Mouse (Mus musculus) gastrocnemius, adult 2 months (tissue): ENCODE data around the gene Ptprg. TPM values are rescaled to one million over a fixed set of nuclear protein-coding genes. Genes with fewer than 3 reads are reported as not detected.

Experiments
- DNase-seq: peaks from one replicate; pipeline ENCODE4 v3.0.0; 2022
- H3K27ac ChIP-seq: fragments of 200-600 bp; 2 replicates; pipeline ENCODE4 v1.8.1; 2022; ENCODE audit warnings: mild to moderate bottlenecking
- H3K4me3 ChIP-seq: fragments of 200-600 bp; 2 replicates; pipeline ENCODE4 v1.8.1; 2022; ENCODE audit warnings: mild to moderate bottlenecking, moderate library complexity
- CTCF ChIP-seq: fragments of 200-600 bp; IDR thresholded peaks from 2 replicates; pipeline ENCODE4 v1.8.1; 2022; ENCODE audit warnings: antibody characterized with exemption, mild to moderate bottlenecking, moderate library complexity
- intact Hi-C: fragments of 180-260 bp; cut with DNase I; formaldehyde crosslinking; loops from one replicate; pipeline ENCODE4 v1.15.1; 2025
- total RNA-seq, 2 experiments: library from RNA; stranded (reverse); gene quantifications; 2 replicates each; pipeline ENCODE4 v1.2.3; 2021

Ptprg gene
- total RNA-seq, 2 experiments from 2014 or later: 26.3 to 32.5 TPM

DNA sequence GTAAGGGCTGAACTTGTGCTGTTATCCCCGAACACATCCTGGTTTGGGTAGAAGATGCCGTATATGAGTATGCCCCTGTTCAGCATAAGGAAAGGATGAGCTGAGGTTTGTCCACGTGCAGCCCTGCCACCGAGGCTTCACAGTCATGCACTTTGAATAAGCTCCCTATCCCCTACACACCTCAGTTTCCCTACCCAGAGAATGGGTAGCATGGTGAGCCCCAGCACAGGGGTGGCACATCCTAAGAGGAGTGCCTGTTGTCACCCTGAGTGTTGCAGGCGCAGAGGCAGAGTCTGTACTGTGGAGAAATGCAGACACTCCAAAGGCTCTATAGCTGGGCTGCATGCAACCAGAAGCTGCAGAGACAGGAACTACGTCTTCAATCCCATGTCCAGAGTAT lies 599.4 kb downstream of the Ptprg start:
- TF ChIP-seq CTCF: no peak
- Histone ChIP-seq H3K4me3 (no peak overlapping the region), H3K27ac (no peak overlapping the region)
- DNase-seq: no peak
- intact Hi-C loops: loop anchor here (10.0 kb wide), 1 partner anchor 132 kb away; the partner anchor contains the start of genes 3830406C13Rik and Gm49355

DNA sequence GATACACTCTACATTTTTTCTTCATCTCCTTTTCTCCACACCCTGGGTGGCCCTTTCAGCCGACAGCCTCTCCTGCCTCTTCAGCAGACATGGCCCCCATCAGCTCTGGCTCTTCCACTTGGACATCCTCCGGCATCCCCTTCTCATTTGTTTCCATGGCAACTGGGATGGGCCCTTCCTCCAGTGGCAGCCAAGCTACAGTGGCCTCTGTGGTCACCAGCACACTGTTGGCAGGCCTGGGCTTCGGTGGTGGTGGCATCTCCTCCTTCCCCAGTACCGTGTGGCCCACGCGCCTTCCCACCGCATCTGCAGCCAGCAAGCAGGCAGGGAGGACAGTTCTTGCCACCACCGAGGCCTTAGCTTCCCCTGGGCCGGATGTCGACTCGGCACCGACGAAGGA lies 600.3 kb downstream of the Ptprg start:
- no peak for TF ChIP-seq CTCF
- intact Hi-C loops: loop anchor here (10.0 kb wide), 1 partner anchor 131 kb away; the partner anchor contains the start of genes 3830406C13Rik and Gm49355
- no peak overlapping the region for H3K4me3 ChIP-seq

DNA sequence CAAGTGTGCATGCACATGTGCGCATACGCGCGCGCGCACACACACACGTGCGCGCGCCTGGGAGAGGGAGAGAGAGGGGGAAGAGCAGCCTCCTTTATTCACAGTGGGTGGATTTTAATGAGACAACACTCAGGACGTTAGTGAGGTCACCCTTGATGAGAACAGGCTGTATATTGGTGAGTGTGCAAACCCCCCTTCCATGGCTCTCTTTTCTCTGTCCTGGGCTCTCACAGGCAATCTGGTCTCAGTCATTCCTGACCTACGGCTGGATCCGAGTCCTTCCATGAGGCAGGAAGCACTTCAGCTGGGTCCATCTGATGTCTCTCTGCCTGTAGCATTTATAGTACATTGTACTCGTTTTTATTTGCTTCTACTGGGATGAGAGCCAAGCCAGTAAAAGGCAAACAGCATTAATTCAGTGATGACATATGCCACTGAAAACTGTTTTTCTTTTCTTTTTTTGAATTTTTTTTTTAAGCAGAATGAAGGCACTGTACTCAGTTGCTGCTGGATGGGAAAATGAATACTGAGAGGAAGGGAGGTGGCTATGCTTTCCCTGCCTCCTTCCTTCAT lies 608.5 kb downstream of the Ptprg start:
- H3K4me3 ChIP-seq: no peak overlapping the region
- TF ChIP-seq CTCF: no peak
- H3K27ac ChIP-seq: no peak overlapping the region
- intact Hi-C loops: no loop called here
- no peak for DNase-seq

More for the DNA sequence above, 600.3 kb downstream of the Ptprg start:
- no peak for DNase-seq
- H3K27ac ChIP-seq: no peak overlapping the region

DNA sequence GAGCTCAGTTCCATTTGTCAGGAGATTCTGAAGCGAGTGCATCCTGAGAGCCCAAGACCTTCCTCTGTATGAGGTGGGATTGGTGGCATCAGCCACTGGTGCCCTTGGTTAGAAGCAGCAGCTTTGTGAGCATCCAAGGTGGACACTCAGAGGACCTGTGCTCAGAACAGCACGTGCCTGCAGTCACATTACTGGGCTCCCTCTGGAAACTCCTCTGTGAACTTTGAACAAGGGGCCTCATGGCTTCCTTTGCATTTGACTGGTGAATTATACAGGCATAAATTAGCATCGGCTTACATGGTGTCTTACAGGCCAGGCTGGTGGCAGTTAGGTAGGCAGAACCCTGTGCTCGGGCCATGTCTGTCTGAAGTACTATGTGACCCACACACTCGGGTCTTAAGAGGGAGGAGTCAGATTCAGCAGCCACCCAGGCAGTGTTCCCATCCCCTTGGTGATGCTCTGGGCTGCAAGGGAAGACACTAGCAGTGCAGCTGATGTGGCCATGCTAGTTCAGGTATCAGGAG lies 609.1 kb downstream of the Ptprg start:
- no peak overlapping the region for H3K4me3 ChIP-seq
- intact Hi-C loops: no loop called here
- no peak for DNase-seq
- H3K27ac ChIP-seq: no peak overlapping the region
- TF ChIP-seq CTCF: no peak

DNA sequence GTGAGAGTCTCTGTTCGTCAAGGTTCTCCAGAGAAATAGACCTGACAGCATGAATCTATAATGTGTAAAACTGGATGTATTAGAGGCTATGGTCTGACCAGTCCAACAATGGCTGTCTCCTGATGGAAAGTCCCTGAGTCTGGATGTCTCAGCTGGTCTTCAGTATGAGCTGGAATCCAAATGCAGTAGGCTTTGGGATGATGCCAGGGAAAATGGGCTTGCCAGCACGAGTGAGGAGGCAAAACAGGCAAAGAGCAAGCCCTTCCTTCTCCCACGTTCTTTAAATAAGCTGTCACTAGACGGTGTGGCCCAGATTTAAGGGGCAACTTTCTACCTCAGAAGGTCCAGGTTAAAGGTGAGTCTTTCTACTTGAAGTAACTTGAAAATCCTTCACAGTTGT lies 609.9 kb downstream of the Ptprg start:
- no peak for DNase-seq
- H3K4me3 ChIP-seq: no peak overlapping the region
- intact Hi-C loops: no loop called here

DNA sequence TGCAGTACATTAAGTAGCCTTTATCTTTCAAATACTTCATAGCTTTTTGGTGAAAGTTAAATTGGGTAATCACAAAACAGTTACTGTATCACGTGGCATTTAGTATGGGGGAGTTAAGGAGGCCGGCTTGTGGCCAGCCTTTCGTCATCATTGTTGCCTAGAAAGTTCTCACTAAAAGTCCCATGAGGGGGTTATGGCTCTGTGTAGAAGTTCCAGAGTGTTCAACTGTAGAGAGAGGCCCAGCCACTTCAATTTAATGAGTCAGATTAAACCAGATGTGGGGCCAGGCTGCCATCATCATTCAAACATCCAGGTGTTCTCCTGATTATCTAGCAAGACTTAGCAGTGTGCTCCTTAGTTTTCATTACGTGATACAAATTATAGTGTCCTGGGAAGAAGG lies 613.9 kb downstream of the Ptprg start:
- intact Hi-C loops: no loop called here
- TF ChIP-seq CTCF: no peak
- no peak overlapping the region for H3K4me3 ChIP-seq

More for the DNA sequence above, 609.9 kb downstream of the Ptprg start:
- no peak for TF ChIP-seq CTCF
- H3K27ac ChIP-seq: no peak overlapping the region

DNA sequence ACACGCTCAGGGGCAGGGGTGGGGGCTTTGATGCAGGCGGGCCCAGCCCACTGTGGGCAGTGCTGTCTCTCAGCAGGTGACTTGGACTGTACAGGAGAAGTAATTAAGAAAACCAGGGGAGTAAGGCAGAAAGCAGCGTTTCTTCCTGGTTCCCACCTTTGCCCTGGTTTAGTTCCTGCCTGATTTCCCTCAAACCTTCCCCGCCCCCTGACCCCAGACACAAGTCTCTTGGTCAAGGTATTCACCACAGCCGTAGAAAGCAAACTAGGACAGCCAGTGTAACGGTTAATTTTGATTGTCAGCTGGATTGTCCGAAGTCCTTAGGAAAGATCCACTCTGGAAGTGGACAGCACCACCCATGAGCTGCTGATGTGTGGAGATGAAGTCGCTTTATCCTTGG lies 614.3 kb downstream of the Ptprg start:
- no peak for TF ChIP-seq CTCF
- DNase-seq: no peak
- intact Hi-C loops: no loop called here
- Histone ChIP-seq H3K27ac (no peak overlapping the region), H3K4me3 (no peak overlapping the region)

More for the DNA sequence above, 613.9 kb downstream of the Ptprg start:
- H3K27ac ChIP-seq: no peak overlapping the region
- DNase-seq: peak; percentile 35

DNA sequence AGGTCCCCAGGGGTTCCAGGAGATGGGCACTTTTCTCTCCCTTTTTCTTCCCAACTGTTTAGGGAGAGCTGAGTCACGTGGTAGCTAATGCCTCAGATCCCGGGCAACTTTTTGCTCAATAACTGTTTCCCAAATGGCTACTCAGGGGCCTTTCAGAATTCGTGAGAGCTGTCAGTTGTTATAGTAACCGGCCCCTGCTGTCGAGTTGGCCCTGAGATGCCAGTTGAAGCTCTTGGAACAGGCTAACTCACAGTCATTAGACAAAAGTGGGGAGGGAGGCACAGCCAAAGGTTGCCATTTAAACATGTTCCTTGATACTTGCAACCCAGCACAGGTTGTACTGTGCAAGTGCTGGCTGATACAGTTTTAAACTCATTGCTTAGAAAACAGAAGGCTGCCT lies 624.1 kb downstream of the Ptprg start:
- intact Hi-C loops: no loop called here

DNA sequence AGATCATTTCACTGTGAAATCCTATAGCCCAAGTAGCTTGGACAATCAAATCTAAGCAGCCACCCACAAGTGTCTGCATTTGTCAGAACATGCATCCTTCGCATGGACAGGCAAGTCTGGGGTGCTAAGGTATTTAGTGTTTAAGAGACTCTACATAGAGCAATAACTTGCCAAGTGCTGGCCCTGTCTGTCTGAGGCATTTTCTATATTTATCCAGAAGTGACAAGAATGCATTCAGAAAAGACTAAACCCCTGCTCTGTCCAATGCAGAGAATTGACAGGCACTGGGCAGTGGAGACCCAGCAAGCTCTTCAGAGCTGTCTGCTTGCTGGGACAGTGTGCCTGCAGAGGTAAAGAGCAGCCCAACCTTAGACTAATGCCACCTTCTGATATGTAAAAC lies 625.3 kb downstream of the Ptprg start:
- no peak for TF ChIP-seq CTCF
- H3K4me3 ChIP-seq: no peak overlapping the region
- intact Hi-C loops: no loop called here
- H3K27ac ChIP-seq: no peak overlapping the region
- DNase-seq: no peak

More for the DNA sequence above, 624.1 kb downstream of the Ptprg start:
- Histone ChIP-seq H3K27ac (no peak overlapping the region), H3K4me3 (no peak overlapping the region)
- TF ChIP-seq CTCF: no peak
- DNase-seq: no peak

DNA sequence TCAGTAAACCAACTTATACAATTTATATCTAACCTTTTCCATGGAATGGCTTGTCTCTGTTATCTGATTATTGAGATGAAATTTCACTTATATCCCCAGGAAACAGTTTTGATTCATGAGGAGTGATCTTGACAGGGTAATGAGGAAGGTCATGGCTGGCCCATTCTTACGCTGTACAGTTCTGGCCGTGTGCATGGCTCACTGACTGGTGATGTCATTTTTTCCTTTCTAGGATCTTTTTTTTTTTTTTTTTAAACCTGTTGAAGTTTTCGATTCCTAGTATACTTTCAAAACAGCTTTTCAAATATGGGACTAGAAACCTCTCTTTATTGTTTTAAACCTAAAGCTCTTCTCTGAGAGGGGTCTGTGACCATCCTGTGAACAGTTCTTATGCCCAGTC lies 626.8 kb downstream of the Ptprg start:
- TF ChIP-seq CTCF: no peak
- no peak for DNase-seq
- Histone ChIP-seq H3K4me3 (no peak overlapping the region), H3K27ac (no peak overlapping the region)
- intact Hi-C loops: no loop called here

DNA sequence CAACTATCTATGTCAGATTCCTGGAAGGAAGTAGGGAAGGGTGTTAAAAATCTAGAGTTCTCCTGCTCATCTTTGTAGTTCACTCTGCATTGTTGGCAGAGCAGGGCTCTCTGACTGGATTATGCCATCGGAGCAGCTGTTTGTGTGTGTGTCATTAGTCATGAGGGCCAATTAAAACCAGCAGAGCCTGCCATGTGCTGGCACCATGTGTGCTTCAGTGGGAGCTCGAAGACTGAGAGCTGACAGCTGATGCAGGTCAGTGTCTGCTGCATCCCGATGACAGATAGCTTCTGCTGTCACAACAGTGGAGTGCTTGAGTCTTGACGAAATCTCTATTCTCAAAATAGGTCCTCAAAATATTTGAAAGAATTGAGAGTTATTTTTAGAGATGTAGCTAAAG lies 631.7 kb downstream of the Ptprg start:
- no peak for TF ChIP-seq CTCF
- H3K27ac ChIP-seq: no peak overlapping the region
- peak; percentile 25 for DNase-seq

DNA sequence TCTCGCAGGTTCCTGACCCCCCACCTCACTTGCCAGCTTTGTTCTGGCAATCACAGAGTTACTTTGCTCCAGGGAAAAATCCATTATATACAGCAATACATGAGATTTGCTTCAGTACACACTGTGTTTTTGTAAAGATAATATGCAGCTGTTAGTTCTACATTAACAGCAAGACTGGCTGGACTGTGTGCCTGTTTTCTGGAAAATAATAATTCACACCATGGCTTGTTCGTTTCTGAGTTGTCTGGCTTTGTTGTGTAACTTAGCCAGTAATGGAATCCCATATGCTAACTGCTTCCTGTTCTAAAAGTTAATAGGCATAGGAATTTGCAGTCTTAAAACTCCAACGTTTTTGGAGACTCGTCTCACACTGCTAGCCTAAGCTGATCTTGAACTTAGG lies 635.0 kb downstream of the Ptprg start:
- Histone ChIP-seq H3K27ac (no peak overlapping the region), H3K4me3 (no peak overlapping the region)
- DNase-seq: no peak
- intact Hi-C loops: no loop called here
- no peak for TF ChIP-seq CTCF

More for the DNA sequence above, 631.7 kb downstream of the Ptprg start:
- intact Hi-C loops: no loop called here
- no peak overlapping the region for H3K4me3 ChIP-seq

DNA sequence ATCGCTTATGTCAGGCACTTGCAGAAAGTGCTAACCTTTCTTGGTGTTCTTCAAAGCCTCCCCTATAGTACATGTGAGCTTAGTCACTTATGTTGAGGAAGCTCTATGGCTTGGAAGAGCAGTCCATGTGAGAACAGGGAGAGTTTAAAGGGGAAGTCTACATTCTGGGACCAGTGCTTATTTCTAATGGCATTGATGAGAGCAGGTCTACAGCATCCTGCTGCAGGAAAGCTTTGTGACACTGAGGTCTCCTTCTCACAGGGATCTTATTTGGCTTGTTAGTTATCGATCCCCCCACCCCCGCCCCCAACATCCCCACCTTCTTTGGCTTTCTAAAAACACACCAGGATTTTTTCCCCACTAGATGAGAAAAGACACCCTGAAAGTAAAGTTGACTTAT lies 635.9 kb downstream of the Ptprg start:
- no peak for TF ChIP-seq CTCF
- no peak for DNase-seq
- intact Hi-C loops: no loop called here
- H3K27ac ChIP-seq: no peak overlapping the region
- H3K4me3 ChIP-seq: no peak overlapping the region
